Mouse (Mus musculus) embryonic facial prominence, embryonic 14.5 days (tissue): ENCODE data around the gene Fam50a. TPM values are rescaled to one million over a fixed set of nuclear protein-coding genes. Genes with fewer than 3 reads are reported as not detected.

Source experiments
- ATAC-seq: fragments of 200-750 bp; cut with Nextera tagmentation; 2 replicates; pipeline ENCODE4 v1.8.0; 2017; ENCODE audit warnings: low read depth, moderate number of reproducible peaks, moderate TSS enrichment
- DNase-seq: peaks from one replicate; pipeline ENCODE4 v3.0.0-alpha.2; 2015; ENCODE audit warnings: low spot score
- H3K27ac ChIP-seq: fragments of 300-500 bp; sonication (generic); replicated peaks from 2 replicates; pipeline ENCODE4 v1.5.1; 2014; ENCODE audit warnings: low read depth, mild to moderate bottlenecking, low read length, moderate library complexity
- H3K27me3 ChIP-seq: fragments of 300-500 bp; sonication (generic); replicated peaks from 2 replicates; pipeline ENCODE4 v1.6.1; 2014; ENCODE audit warnings: low read length; ENCODE audit not compliant: control insufficient read depth, insufficient read depth
- H3K36me3 ChIP-seq: fragments of 300-500 bp; sonication (generic); 2 replicates; pipeline ENCODE4 v1.6.1; 2014; ENCODE audit warnings: low read length, mixed read lengths; ENCODE audit not compliant: control insufficient read depth, insufficient read depth
- H3K4me1 ChIP-seq: fragments of 300-500 bp; sonication (generic); 2 replicates; pipeline ENCODE4 v1.6.1; 2014; ENCODE audit warnings: antibody characterized with exemption, low read length; ENCODE audit not compliant: control insufficient read depth, insufficient read depth
- H3K4me2 ChIP-seq: fragments of 300-500 bp; sonication (generic); 2 replicates; pipeline ENCODE4 v1.6.1; 2014; ENCODE audit warnings: low read depth, mild to moderate bottlenecking, low read length, moderate library complexity, mixed read lengths
- H3K4me3 ChIP-seq: fragments of 300-500 bp; sonication (generic); 2 replicates; pipeline ENCODE4 v1.5.1; 2014; ENCODE audit warnings: low read depth, mild to moderate bottlenecking, low read length
- H3K9ac ChIP-seq: fragments of 300-500 bp; sonication (generic); 2 replicates; pipeline ENCODE4 v1.6.1; 2014; ENCODE audit warnings: low read depth, mild to moderate bottlenecking, low read length, moderate library complexity, mixed read lengths
- H3K9me3 ChIP-seq: fragments of 300-500 bp; sonication (generic); 2 replicates; pipeline ENCODE4 v1.6.1; 2016; ENCODE audit warnings: low read length; ENCODE audit not compliant: control insufficient read depth
- WGBS: fragments of 180-500 bp; shearing (Covaris S2); extraction: QIAGEN DNeasy Blood & Tissue Kit; methylation state at CpG from one replicate; pipeline ENCODE4 v1.1.7; 2014; 5-methylcytosine and 5-hydroxymethylcytosine counted together
- polyA plus RNA-seq: library from polyadenylated mRNA; unstranded; fragments of >200 nt; fragmentation: Nextera tagmentation; extraction: Ambion mirVana; gene quantifications from 2 replicates; pipeline ENCODE4 v1.2.1, GENCODE M21; 2014

The Fam50a gene
- polyA plus RNA-seq, 1 experiment from 2014 or later: 45.6 TPM

DNA sequence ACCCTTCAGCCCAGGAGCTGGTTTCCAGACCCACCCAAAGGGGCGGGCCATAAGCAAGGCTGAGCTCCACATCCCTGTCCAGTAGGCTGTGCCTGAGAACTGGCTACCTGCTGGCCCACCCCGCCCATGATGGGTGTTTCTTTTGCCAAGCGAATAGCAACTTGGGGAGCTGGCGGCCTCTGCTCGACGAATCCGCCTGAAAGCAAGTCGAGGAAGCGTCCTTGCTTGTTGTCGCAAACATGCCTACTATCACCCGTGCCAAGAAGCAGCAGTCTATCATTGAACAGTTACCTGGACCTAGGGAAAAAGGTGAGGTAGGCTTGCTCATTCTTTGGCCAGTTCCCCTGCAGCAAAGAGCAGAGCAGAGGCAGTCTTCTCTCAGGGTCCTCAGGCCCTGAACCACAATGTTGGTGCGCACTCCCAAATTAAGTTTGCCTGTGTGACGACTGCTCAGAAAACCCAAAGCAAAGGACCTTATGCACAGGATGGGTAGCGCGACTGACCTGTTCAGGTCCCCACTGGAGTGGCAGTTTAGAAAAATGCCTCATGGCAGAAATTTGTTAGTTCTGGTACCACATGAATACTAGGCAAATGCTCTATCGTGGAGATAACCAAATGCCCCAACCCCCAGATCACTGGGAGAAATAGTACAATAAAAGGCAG lies 31.0 kb upstream of the Fam50a start, which contains the start of the genes Taz and Dnase1l1:
Taz (plus strand) TSS at position 181 of the 663 bp plus-strand sequence.
Dnase1l1 (minus strand) TSS at position 606 of the 663 bp plus-strand sequence.
- H3K4me1 ChIP-seq: no peaks in the 10 kb centered on the region
- H3K27me3 ChIP-seq: no peaks in the 10 kb centered on the region
- peak within 1 kb of the TSS; percentile 62 for H3K4me3 ChIP-seq
- ATAC-seq (peak; percentile 95), DNase-seq (peak; percentile 95)
- peak within 1 kb of the TSS; percentile 66 for H3K4me2 ChIP-seq
- peak within 1 kb of the TSS; percentile 77 for H3K9ac ChIP-seq
- H3K36me3 ChIP-seq: no peaks in the 10 kb centered on the region
- no peaks in the 10 kb centered on the region for H3K9me3 ChIP-seq
- WGBS: 22% methylated on average over 13 of the region's 16 CpGs
- H3K27ac ChIP-seq: peak within 1 kb of the TSS; percentile 87

DNA sequence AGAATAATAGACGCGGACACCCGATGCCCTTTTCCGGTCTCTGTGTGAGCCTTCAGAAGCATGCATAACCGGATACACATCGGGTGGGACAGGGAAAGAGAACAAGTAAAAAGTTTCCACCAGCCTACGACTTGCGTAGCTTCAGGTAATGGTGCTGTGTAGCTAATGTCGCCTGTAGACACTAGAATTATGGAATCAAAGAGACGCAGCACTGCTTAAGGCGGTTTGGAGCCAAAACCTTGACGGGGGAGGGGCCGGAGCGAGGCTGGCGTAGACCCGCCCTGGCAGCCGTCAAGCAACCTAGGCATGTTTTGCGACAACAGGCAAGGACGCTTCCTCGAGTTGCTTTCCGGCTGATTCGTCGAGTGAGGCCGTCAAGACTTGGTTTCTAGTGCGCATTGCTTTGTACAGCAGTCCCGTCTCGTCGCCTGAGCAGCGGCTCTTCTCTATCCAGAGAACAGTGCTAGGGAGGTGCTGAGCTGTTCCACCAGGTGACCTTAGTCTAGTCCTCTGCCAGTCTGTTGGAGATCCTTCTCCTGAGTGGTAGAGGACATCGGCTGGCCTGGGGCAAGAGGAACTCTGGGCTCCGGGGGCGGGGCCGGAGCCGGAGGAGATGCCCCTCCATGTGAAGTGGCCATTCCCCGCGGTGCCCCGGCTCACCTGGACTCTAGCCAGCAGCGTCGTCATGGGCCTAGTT lies 30.3 kb upstream of the Fam50a start:
- Histone ChIP-seq H3K4me3 (peak overlapping the region; percentile 62), H3K4me2 (peak overlapping the region; percentile 66), H3K9me3 (no peaks in the 10 kb centered on the region), H3K4me1 (no peaks in the 10 kb centered on the region), H3K36me3 (no peaks in the 10 kb centered on the region), H3K27me3 (no peaks in the 10 kb centered on the region), H3K27ac (peak overlapping the region; percentile 87), H3K9ac (peak overlapping the region; percentile 77)
- ATAC-seq (peak; percentile 75), DNase-seq (peak; percentile 95)
- 27% methylated on average over 31 of the region's 39 CpGs for WGBS

DNA sequence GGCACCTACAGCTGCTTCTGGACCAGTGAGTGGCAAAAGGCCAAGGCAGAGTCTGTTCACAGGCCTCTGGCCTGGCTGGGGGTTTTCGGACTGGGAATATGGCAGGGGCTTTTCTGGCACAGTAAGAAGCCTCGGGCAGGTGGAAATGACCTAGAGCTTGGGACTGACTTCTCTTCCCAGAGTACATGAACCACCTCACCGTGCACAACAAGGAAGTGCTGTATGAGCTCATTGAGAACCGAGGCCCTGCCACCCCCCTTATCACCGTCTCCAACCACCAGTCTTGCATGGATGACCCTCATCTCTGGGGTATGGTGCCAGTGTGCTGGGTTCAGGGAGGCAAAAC lies 29.8 kb upstream of the Fam50a start:
- H3K4me2 ChIP-seq: peak overlapping the region; percentile 66
- peak overlapping the region; percentile 87 for H3K27ac ChIP-seq
- no peaks in the 10 kb centered on the region for H3K27me3 ChIP-seq
- no peaks in the 10 kb centered on the region for H3K9me3 ChIP-seq
- peak overlapping the region; percentile 77 for H3K9ac ChIP-seq
- peak overlapping the region; percentile 62 for H3K4me3 ChIP-seq
- ATAC-seq (no peak), DNase-seq (no peak)
- no peaks in the 10 kb centered on the region for H3K4me1 ChIP-seq
- whole genome bisulfite sequencing: 23% methylated on average over 5 of the region's 5 CpGs
- H3K36me3 ChIP-seq: no peaks in the 10 kb centered on the region

DNA sequence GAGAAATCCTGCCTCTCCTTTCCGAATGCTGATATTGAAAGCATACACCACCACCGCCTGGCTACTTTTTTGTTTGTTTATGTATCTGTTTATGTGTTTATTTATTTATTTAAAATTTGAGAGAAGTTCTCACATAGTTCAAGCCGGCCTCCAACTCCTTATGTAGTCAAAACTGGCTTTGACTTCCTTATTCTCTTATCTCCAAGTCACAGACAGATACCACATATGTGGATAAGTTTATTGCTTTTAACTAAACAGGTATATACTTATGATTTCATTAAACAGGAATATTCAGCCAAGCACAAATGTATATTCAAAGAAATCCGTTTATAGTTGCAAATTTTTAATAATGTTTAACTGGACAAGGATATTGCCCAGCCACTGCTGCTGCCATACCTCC lies 19.4 kb upstream of the Fam50a start:
- ATAC-seq: no peak
- no peaks in the 10 kb centered on the region for H3K4me1 ChIP-seq
- H3K9ac ChIP-seq: no peak overlapping the region
- H3K4me3 ChIP-seq: no peak overlapping the region
- H3K27me3 ChIP-seq: no peaks in the 10 kb centered on the region
- no peak overlapping the region for H3K4me2 ChIP-seq
- no peak for DNase-seq
- H3K36me3 ChIP-seq: 0 out of 2 replicates have a peak, but pooled peaks cover 7% of the 10 kb centered on the region
- H3K9me3 ChIP-seq: no peaks in the 10 kb centered on the region
- 78% methylated on average over 4 of the region's 4 CpGs for WGBS
- H3K27ac ChIP-seq: no peak overlapping the region

DNA sequence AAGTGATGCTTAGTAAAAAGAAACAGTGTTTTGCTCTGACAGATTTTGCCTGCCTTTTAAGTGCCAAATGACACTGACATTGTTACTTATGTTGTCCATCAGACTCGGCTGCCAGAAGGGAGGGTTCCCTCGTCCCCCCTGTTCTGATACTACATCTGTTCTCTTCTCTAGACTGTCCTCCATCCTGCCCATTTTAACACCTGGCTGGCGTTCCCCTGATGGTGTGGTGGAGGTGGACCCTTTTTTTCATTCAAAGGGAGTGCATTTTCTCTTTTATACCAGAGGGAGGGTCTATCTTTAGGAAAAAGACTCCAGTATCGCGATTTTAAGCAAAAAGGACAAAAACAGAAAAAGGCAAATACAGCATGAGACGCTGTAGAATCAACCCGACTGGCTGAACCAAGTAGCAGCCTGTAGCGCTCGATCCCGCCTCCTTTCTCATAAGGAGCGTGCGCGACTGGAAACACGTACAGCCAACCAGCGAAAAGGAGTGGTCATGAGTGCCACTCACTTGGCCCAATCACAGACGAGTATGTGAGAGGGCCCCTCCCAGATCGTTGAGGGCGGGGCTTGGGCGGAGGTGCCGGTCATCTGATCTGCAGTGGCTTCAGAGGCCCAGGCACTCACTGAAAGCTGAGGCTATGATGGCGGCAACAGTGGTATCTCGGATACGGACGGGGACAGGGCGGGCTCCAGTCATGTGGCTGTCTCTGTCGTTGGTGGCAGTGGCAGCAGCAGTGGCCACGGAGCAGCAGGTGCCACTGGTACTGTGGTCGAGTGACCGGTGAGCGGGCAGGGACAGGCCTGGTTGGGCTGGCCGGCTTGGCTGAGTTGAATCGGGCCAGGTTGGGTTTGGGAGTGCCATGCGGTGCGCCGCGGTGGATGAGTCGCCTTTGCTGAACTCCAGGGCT lies 16.0 kb upstream of the Fam50a start, which contains the start of gene Atp6ap1:
Atp6ap1 (plus strand) TSS at position 560 of the 911 bp plus-strand sequence.
- H3K4me1 ChIP-seq: no peaks in the 10 kb centered on the region
- H3K36me3 ChIP-seq: 0 out of 2 replicates have a peak, but pooled peaks cover 13% of the 10 kb centered on the region
- peak within 1 kb of the TSS; percentile 74 for H3K27ac ChIP-seq
- no peaks in the 10 kb centered on the region for H3K9me3 ChIP-seq
- peak; percentile 99 for ATAC-seq
- H3K4me3 ChIP-seq: peak within 1 kb of the TSS; percentile 61
- WGBS: 15% methylated on average over 27 of the region's 37 CpGs
- peak; percentile 97 for DNase-seq
- no peaks in the 10 kb centered on the region for H3K27me3 ChIP-seq
- H3K9ac ChIP-seq: peak within 1 kb of the TSS; percentile 80
- peak within 1 kb of the TSS; percentile 62 for H3K4me2 ChIP-seq

DNA sequence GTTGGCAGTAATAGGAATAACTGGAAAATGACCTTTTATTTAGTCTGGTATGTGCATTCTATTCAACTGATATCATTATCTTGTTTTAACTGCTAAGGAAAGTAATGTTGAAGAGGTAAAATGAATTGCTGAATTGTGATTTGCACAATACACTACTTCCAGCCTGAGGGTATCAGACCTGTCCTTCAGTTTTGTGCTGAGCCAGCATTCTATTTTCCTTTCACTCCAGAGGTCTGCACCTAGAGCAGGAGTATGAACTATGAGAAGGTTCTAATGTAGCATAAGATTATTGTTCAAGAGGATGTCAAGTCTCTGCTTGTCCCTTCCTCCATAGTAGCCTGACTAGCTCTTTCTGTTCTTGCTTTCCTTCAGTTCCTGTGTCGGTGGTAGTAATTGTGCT lies 14.5 kb upstream of the Fam50a start:
- ATAC-seq (no peak), DNase-seq (no peak)
- Histone ChIP-seq H3K4me3 (no peak overlapping the region), H3K4me1 (no peaks in the 10 kb centered on the region), H3K4me2 (no peak overlapping the region), H3K27ac (no peak overlapping the region), H3K9ac (no peak overlapping the region), H3K9me3 (no peaks in the 10 kb centered on the region), H3K27me3 (no peaks in the 10 kb centered on the region), H3K36me3 (0 out of 2 replicates have a peak, but pooled peaks cover 25% of the 10 kb centered on the region)
- WGBS: 73% methylated on average over 1 of the region's 1 CpGs

DNA sequence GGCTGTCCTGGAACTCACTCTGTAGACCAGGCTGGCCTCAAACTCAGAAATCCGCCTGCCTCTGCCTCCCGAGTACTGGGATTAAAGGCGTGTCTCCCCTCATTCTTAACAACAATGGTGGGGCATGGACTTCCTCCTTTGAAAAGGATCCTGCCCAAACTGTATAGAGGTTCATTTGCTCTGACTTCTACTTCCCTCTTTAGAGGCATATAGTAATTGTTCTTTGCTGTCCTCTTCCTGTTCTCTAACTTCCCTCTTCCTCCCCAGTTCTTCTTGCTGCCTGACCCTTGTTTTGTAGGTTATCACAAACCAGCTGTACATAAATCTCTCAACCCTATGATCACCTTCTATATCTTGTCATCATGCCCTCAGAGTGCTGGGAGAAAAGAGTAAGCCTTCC lies 13.1 kb upstream of the Fam50a start:
- no peak overlapping the region for H3K9ac ChIP-seq
- ATAC-seq (no peak), DNase-seq (no peak)
- H3K4me1 ChIP-seq: no peaks in the 10 kb centered on the region
- H3K9me3 ChIP-seq: no peaks in the 10 kb centered on the region
- H3K27ac ChIP-seq: no peak overlapping the region
- H3K4me2 ChIP-seq: no peak overlapping the region
- no peak overlapping the region for H3K4me3 ChIP-seq
- 0 out of 2 replicates have a peak, but pooled peaks cover 25% of the 10 kb centered on the region for H3K36me3 ChIP-seq
- no peaks in the 10 kb centered on the region for H3K27me3 ChIP-seq
- WGBS: 86% methylated on average over 3 of the region's 3 CpGs
